Comparison of ENCODE assay signal across 32 mouse cellular contexts in the genomic region with DNA sequence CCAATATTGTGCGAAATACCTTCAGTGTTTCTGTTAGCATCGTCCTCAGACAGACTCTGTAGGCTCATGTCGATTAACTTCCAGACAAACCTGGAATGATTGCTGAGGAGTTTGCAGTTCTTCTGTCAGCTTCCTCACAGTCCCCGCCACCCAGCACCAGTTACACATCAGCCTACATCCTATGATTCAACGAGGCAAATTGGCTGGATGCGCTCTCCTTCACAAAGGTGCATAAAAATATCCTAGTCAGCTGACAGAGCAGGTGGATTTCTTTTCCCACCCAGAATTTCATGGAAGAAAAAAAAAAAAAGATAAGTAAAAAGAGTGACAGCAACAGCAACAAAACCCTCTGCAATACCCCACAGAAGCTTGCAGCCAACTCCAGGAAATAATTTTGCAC.
DNase-seq lines count a peak whose midpoint lies in the region; ATAC-seq lines count a peak whose summit lies in the region.
"Had no signal": no experiment of that assay in that cellular context is flagged by ENCODE, and none has a peak within 500 bp of the region (broad histone marks: within the 10 kb centered on the region; RNA-seq: fewer than 3 reads in every experiment).

No protein-coding gene starts in this region.

- H3K4me3 ChIP-seq in hindbrain, embryonic 12.5 days: no peak overlapping the region
- H3K4me3 ChIP-seq: embryonic facial prominence, embryonic 13.5 days; forebrain, embryonic 10.5 days; forebrain, embryonic 15.5 days; gastrocnemius, adult 2 months; heart, adult 2 months; heart, embryonic 12.5 days; hindbrain, embryonic 15.5 days; kidney, embryonic 15.5 days; liver, embryonic 12.5 days had no signal

- H3K27me3 ChIP-seq in hindbrain, embryonic 12.5 days: no peaks in the 10 kb centered on the region
- H3K27me3 ChIP-seq: CH12.LX; embryonic facial prominence, embryonic 13.5 days; forebrain, embryonic 15.5 days; heart, embryonic 12.5 days; hindbrain, embryonic 15.5 days; kidney, embryonic 15.5 days; liver, embryonic 12.5 days had no signal

- WGBS in hindbrain, embryonic 12.5 days: 93% methylated on average over 6 of the region's 6 CpGs

- H3K27ac ChIP-seq in hindbrain, embryonic 12.5 days: no peak overlapping the region
- H3K27ac ChIP-seq: embryonic facial prominence, embryonic 13.5 days; forebrain, embryonic 10.5 days; forebrain, embryonic 15.5 days; gastrocnemius, adult 2 months; heart, adult 2 months; hindbrain, embryonic 15.5 days; kidney, embryonic 15.5 days; liver, embryonic 12.5 days; stomach, postnatal 0 days had no signal

- no peaks in the 10 kb centered on the region for H3K4me1 ChIP-seq in hindbrain, embryonic 12.5 days
- H3K4me1 ChIP-seq: kidney, embryonic 15.5 days had no signal

- ATAC-seq in frontal cortex, adult (ENCODE audit: low TSS enrichment): peak; percentile 98
- no peak for ATAC-seq in cerebellum, adult (ENCODE audit: insufficient number of reproducible peaks, low FRiP score, low TSS enrichment)
- ATAC-seq in hindbrain, embryonic 12.5 days (ENCODE audit: low FRiP score): no peak
- ATAC-seq: activated CD4-positive, CD25-positive, alpha-beta regulatory T cell, adult 4 months; forebrain, embryonic 15.5 days; inflammation-experienced regulatory T-cells, adult 6 months; liver, embryonic 12.5 days; liver, postnatal 0 days; midbrain, embryonic 16.5 days had no signal

- H3K36me3 ChIP-seq in hindbrain, embryonic 12.5 days: no peaks in the 10 kb centered on the region
- H3K36me3 ChIP-seq: embryonic facial prominence, embryonic 13.5 days; forebrain, embryonic 15.5 days; heart, embryonic 12.5 days; hindbrain, embryonic 15.5 days; kidney, embryonic 15.5 days; liver, embryonic 12.5 days had no signal

- H3K4me2 ChIP-seq in hindbrain, embryonic 12.5 days (replicated peaks): no peak overlapping the region
- H3K4me2 ChIP-seq: embryonic facial prominence, embryonic 13.5 days; forebrain, embryonic 15.5 days; heart, embryonic 12.5 days; hindbrain, embryonic 15.5 days; kidney, embryonic 15.5 days; liver, embryonic 12.5 days; midbrain, embryonic 11.5 days had no signal

- no peaks in the 10 kb centered on the region for H3K9me3 ChIP-seq in hindbrain, embryonic 12.5 days (replicated peaks)
- H3K9me3 ChIP-seq: embryonic facial prominence, embryonic 13.5 days; forebrain, embryonic 10.5 days; forebrain, embryonic 15.5 days; hindbrain, embryonic 15.5 days; kidney, embryonic 15.5 days; liver, embryonic 12.5 days had no signal

- H3K9ac ChIP-seq in hindbrain, embryonic 12.5 days: no peak overlapping the region
- H3K9ac ChIP-seq: embryonic facial prominence, embryonic 13.5 days; forebrain, embryonic 15.5 days; heart, embryonic 12.5 days; hindbrain, embryonic 15.5 days; kidney, embryonic 15.5 days; liver, embryonic 12.5 days; liver, postnatal 0 days had no signal

- no peak for DNase-seq in frontal cortex, postnatal 14 days (ENCODE audit: low spot score in 2 of 2)
- peak; percentile 50 to 57 for DNase-seq in left cerebral cortex, adult 18-20 months (ENCODE audit: low spot score in 2 of 2)
- DNase-seq in left cerebral cortex, postnatal 4 days: no peak
- DNase-seq in right cerebral cortex, adult 2 months (ENCODE audit: low spot score in 2 of 2): peak; percentile 70
- no peak for DNase-seq in heart, postnatal 36 days
- DNase-seq: adrenal gland, postnatal 10 days; cerebellum, adult 11-12 months; cerebellum, postnatal 10 days; gastrocnemius, adult 2 months; heart, adult 2 months; kidney, adult 18-20 months; kidney, postnatal 36 days; liver, postnatal 0 days; lung, postnatal 36 days; thymus, adult 2 months; thymus, postnatal 36 days had no signal

- intact Hi-C loops in left cerebral cortex, postnatal 4 days (cut with DNase I): no loop called here
- intact Hi-C loops in heart, postnatal 36 days (cut with DNase I): no loop called here

Comparison
In these comparisons a context has a peak if more than half of its experiments do, and no peak if none do; other contexts are left out.
1. DNase-seq: peak in left cerebral cortex, adult 18-20 months (2 of 2) and right cerebral cortex, adult 2 months (2 of 2); none in frontal cortex, postnatal 14 days (0 of 2), left cerebral cortex, postnatal 4 days (single experiment) and heart, postnatal 36 days (0 of 2).